Mouse (Mus musculus) myocyte (in vitro differentiated cells): ENCODE data around the gene Hmcn2.

ENCODE experiments used
- CEBPB ChIP-seq: IDR thresholded peaks from 2 replicates; pipeline ENCODE4 v1.6.1; 2011; ENCODE audit warnings: mild to moderate bottlenecking, moderate library complexity; ENCODE audit not compliant: poor library complexity, insufficient read depth, severe bottlenecking
- MAX ChIP-seq: IDR thresholded peaks from one replicate; pipeline ENCODE4 v1.6.1; 2011; ENCODE audit warnings: low read depth, mild to moderate bottlenecking, control low read depth
- MYOD1 ChIP-seq, 3 experiments: IDR thresholded peaks; one replicate each; pipeline ENCODE4 v1.6.1; 2011; ENCODE audit warnings: control low read depth in 2 of 3, low read depth in 2 of 3, mild to moderate bottlenecking in 2 of 3, moderate library complexity in 1 of 3; ENCODE audit not compliant: insufficient read length in 2 of 3, control insufficient read depth in 1 of 3
- POLR2A ChIP-seq: IDR thresholded peaks from one replicate; pipeline ENCODE4 v1.6.1; 2011; ENCODE audit warnings: low read depth, mild to moderate bottlenecking, control low read depth, moderate library complexity; ENCODE audit not compliant: insufficient read length

GRCm38 (mm10) chr2:31309549-31309948 is 4.7 kb upstream of the Hmcn2 start:
- TF ChIP-seq MAX (no peak), POLR2A (no peak), CEBPB (no peak), MYOD1 (IDR thresholded peaks at IDR 0.05; ENCODE audit: control insufficient read depth in 1 of 3, insufficient read length in 2 of 3, low read depth in 2 of 3) (no peak)
